ENCODE assay signal across 8 mouse cellular contexts in the genomic region with DNA sequence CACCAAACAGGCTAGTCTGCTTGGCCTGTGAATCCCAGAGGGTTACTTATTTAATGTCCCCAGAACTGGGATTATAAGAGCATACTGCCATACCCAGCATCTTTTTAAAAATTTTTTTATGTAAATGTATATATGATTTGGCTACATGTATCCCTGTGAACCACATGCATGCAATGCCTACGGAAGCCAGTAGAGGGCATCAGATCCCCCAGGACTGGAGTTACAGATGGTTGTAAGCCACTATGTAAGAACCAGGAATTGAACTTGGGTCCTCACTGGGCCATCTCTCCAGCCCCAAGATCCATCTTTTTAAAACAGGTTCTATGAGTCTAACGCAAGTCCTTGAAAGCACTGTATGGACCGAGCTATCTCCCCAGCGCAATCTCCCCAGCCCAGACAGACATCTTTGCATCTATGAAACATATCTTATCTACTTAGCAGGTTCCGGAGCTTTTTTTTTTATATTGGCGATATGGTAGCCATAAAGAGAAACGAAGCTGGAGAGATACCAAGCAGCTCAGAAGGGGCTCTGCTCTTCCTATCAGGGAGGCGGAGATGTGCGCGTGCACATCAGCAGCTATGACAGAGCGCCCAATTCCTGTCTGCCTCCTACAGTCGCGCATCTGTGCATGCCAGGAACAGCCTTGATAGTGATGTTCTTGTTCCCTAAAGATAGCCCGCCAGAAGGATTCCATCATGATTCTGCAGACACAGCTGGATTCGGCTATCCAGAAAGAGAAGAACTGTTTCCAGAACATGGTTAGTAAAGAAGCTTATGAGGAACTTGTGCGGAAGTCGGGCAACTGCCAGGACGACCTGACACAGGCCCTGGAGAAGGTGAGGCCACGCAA. TPM values are rescaled to one million over a fixed set of nuclear protein-coding genes. Genes with fewer than 3 reads are reported as not detected.
DNase-seq lines count a peak whose midpoint lies in the region.

No protein-coding gene starts in this region.

- peak; percentile 31 to 35 for DNase-seq in frontal cortex, postnatal 25 days (ENCODE audit: low spot score in 2 of 2)
- no peak for DNase-seq in frontal cortex, postnatal 14 days (ENCODE audit: low spot score in 2 of 2)
- peak; percentile 36 for DNase-seq in ovary, postnatal 14 days (ENCODE audit: low spot score)
- no peak for DNase-seq in ovary, adult 18-20 months (ENCODE audit: low spot score)
- DNase-seq in adrenal gland, postnatal 36 days: peak; percentile 34 to 47
- peak; percentile 42 for DNase-seq in hindlimb bud, embryonic 11.5 days (ENCODE audit: extremely low spot score, low read depth, low spot score)
- peak; percentile 54 for DNase-seq in mesoderm, embryonic 11.5 days (ENCODE audit: low read depth, low spot score)
- no peak for DNase-seq in gastrocnemius, postnatal 25 days

RNA-seq across cellular contexts. Expression of a gene that starts 30.3 kb away (rescaled TPM):
- total RNA-seq in adrenal gland, postnatal 36 days (2021): 10 to 100 TPM; 22.7 to 24.8 TPM
- total RNA-seq in gastrocnemius, postnatal 25 days (2021): 10 to 100 TPM in 1 of 2 experiments, 1 to 10 TPM in 1; 9.2 to 10.6 TPM

RNA-seq across cellular contexts. Expression of a gene that starts 30.3 kb away (rescaled TPM):
- 10 to 100 TPM in 1 of 2 experiments, 1 to 10 TPM in 1; 9.4 to 11.0 TPM for total RNA-seq in adrenal gland, postnatal 36 days (2021)
- 1 to 10 TPM; 5.8 to 8.3 TPM for total RNA-seq in gastrocnemius, postnatal 25 days (2021)

RNA-seq across cellular contexts. Expression of a gene that starts 41.5 kb away (rescaled TPM):
- not detected for total RNA-seq in adrenal gland, postnatal 36 days (2021)
- not detected for total RNA-seq in gastrocnemius, postnatal 25 days (2021)

RNA-seq across cellular contexts. Expression of a gene that starts 43.6 kb away (rescaled TPM):
- 100 to 1,000 TPM in 1 of 2 experiments, 10 to 100 TPM in 1; 71.7 to 252 TPM for total RNA-seq in adrenal gland, postnatal 36 days (2021)
- total RNA-seq in gastrocnemius, postnatal 25 days (2021): 100 to 1,000 TPM in 1 of 2 experiments, 1 to 10 TPM in 1; 1.9 to 114 TPM

Comparison
In these comparisons a context has a peak if more than half of its experiments do, and no peak if none do; other contexts are left out.
1. DNase-seq: peak in frontal cortex, postnatal 25 days (2 of 2), ovary, postnatal 14 days (single experiment), adrenal gland, postnatal 36 days (2 of 2), hindlimb bud, embryonic 11.5 days (single experiment) and mesoderm, embryonic 11.5 days (single experiment); none in frontal cortex, postnatal 14 days (0 of 2), ovary, adult 18-20 months (single experiment) and gastrocnemius, postnatal 25 days (single experiment).